Mouse (Mus musculus) embryonic facial prominence, embryonic 14.5 days (tissue): ENCODE results near the gene Agap1. TPM values are rescaled to one million over a fixed set of nuclear protein-coding genes. Genes with fewer than 3 reads are reported as not detected.
A peak's percentile ranks its signal among the peaks of the same experiment; 100 is the strongest.

Experiments used
- ATAC-seq: fragments of 200-750 bp; cut with Nextera tagmentation; 2 replicates; pipeline ENCODE4 v1.8.0; 2017; ENCODE audit warnings: low read depth, moderate number of reproducible peaks, moderate TSS enrichment
- DNase-seq: peaks from one replicate; pipeline ENCODE4 v3.0.0-alpha.2; 2015; ENCODE audit warnings: low spot score
- H3K27ac ChIP-seq: fragments of 300-500 bp; sonication (generic); replicated peaks from 2 replicates; pipeline ENCODE4 v1.5.1; 2014; ENCODE audit warnings: low read depth, mild to moderate bottlenecking, low read length, moderate library complexity
- H3K27me3 ChIP-seq: fragments of 300-500 bp; sonication (generic); replicated peaks from 2 replicates; pipeline ENCODE4 v1.6.1; 2014; ENCODE audit warnings: low read length; ENCODE audit not compliant: control insufficient read depth, insufficient read depth
- H3K36me3 ChIP-seq: fragments of 300-500 bp; sonication (generic); 2 replicates; pipeline ENCODE4 v1.6.1; 2014; ENCODE audit warnings: low read length, mixed read lengths; ENCODE audit not compliant: control insufficient read depth, insufficient read depth
- H3K4me1 ChIP-seq: fragments of 300-500 bp; sonication (generic); 2 replicates; pipeline ENCODE4 v1.6.1; 2014; ENCODE audit warnings: antibody characterized with exemption, low read length; ENCODE audit not compliant: control insufficient read depth, insufficient read depth
- H3K4me2 ChIP-seq: fragments of 300-500 bp; sonication (generic); 2 replicates; pipeline ENCODE4 v1.6.1; 2014; ENCODE audit warnings: low read depth, mild to moderate bottlenecking, low read length, moderate library complexity, mixed read lengths
- H3K4me3 ChIP-seq: fragments of 300-500 bp; sonication (generic); 2 replicates; pipeline ENCODE4 v1.5.1; 2014; ENCODE audit warnings: low read depth, mild to moderate bottlenecking, low read length
- H3K9ac ChIP-seq: fragments of 300-500 bp; sonication (generic); 2 replicates; pipeline ENCODE4 v1.6.1; 2014; ENCODE audit warnings: low read depth, mild to moderate bottlenecking, low read length, moderate library complexity, mixed read lengths
- H3K9me3 ChIP-seq: fragments of 300-500 bp; sonication (generic); 2 replicates; pipeline ENCODE4 v1.6.1; 2016; ENCODE audit warnings: low read length; ENCODE audit not compliant: control insufficient read depth
- WGBS: fragments of 180-500 bp; shearing (Covaris S2); extraction: QIAGEN DNeasy Blood & Tissue Kit; methylation state at CpG from one replicate; pipeline ENCODE4 v1.1.7; 2014; 5-methylcytosine and 5-hydroxymethylcytosine counted together
- polyA plus RNA-seq: library from polyadenylated mRNA; unstranded; fragments of >200 nt; fragmentation: Nextera tagmentation; extraction: Ambion mirVana; gene quantifications from 2 replicates; pipeline ENCODE4 v1.2.1, GENCODE M21; 2014

Gene Agap1
- polyA plus RNA-seq, 1 experiment from 2014 or later, result 19.9 TPM

DNA sequence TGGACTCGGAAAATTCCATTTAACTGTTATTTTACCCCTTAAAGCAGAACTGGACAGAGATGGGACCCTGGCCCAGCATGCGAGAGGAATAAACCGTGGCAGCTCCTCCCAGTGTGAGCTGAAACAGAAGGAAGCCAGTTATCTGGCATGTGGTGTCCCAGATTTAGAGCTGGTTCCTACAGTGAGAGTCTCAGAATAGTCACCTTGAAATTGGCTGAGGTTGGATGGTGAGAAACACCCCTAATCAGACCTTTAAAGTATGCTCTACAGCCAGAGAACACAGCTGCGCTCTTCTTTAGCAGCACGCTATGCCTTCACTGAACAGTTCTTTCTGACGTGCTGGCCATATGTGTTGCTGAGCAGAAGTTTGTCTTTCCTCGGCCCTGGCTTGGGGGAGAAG is 168.2 kb downstream of the Agap1 start:
- H3K36me3 ChIP-seq, result 0 out of 2 replicates have a peak, but pooled peaks cover 3% of the 10 kb centered on the region
- peaks cover 10% of the 10 kb centered on the region for H3K4me1 ChIP-seq
- H3K9me3 ChIP-seq, result no peaks in the 10 kb centered on the region
- ATAC-seq (no peak), DNase-seq (no peak)
- H3K4me2 ChIP-seq, result no peak overlapping the region
- H3K27ac ChIP-seq, result no peak overlapping the region
- no peak overlapping the region for H3K9ac ChIP-seq
- no peaks in the 10 kb centered on the region for H3K27me3 ChIP-seq
- no peak overlapping the region for H3K4me3 ChIP-seq
- WGBS, result 76% methylated on average over 7 of the region's 7 CpGs

DNA sequence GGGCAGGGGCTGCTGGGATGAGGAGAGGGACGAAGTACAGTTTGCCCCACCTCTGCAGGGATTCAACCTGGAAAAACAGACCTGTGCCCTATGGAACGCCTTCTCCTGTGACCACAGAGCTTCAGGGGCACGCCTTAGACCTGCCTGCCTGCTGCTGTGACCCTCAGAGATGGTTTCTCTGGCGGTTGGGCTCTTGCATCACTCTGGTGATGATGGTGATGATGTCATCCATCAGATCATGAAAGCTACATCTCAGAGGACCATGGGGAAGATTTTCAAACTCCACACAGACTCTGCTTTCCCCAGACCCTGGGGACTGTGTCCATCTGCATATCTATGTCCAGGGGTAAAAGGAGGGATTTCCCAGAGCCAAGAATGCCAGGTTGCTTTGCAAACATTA is 170.7 kb downstream of the Agap1 start:
- 84% methylated on average over 4 of the region's 4 CpGs for WGBS
- Histone ChIP-seq H3K9me3 (no peaks in the 10 kb centered on the region), H3K9ac (no peak overlapping the region), H3K4me3 (no peak overlapping the region), H3K4me1 (peaks cover 10% of the 10 kb centered on the region), H3K4me2 (no peak overlapping the region), H3K27me3 (no peaks in the 10 kb centered on the region), H3K36me3 (0 out of 2 replicates have a peak, but pooled peaks cover 6% of the 10 kb centered on the region), H3K27ac (no peak overlapping the region)
- ATAC-seq (no peak), DNase-seq (no peak)

- no peak overlapping the region for H3K9ac ChIP-seq
- peaks cover 7% of the 10 kb centered on the region for H3K4me1 ChIP-seq
- H3K27me3 ChIP-seq, result no peaks in the 10 kb centered on the region
- ATAC-seq, result no peak
- no peak for DNase-seq
- H3K4me3 ChIP-seq, result no peak overlapping the region
- H3K4me2 ChIP-seq, result no peak overlapping the region
- WGBS, result 93% methylated on average over 7 of the region's 7 CpGs
- H3K9me3 ChIP-seq, result no peaks in the 10 kb centered on the region
- 0 out of 2 replicates have a peak, but pooled peaks cover 6% of the 10 kb centered on the region for H3K36me3 ChIP-seq
- H3K27ac ChIP-seq, result no peak overlapping the region
Observed at GRCm38 (mm10) chr1:89625967-89626366, 171.4 kb downstream of the Agap1 start.

DNA sequence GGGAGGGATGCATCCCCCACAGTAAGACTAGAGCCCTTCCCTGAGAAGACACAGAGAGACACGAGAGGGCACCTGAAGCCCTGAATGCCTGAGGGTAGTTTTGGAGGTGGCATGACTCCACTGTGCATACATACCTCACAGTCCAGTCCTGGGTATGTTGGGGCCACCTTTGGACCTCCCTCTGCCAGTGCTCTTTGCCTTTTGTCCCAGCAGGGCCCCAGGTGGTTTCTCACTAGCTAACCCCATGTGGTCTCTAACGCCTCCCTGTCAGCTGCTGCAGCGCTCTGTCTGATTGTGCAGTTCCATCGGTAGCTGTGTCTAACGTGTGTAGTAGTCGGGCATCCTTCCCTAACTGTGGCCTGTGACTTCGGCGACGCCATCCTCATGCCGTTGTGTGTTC is 172.3 kb downstream of the Agap1 start:
- peaks cover 3% of the 10 kb centered on the region for H3K4me1 ChIP-seq
- no peak overlapping the region for H3K4me3 ChIP-seq
- no peak overlapping the region for H3K9ac ChIP-seq
- H3K4me2 ChIP-seq, result no peak overlapping the region
- no peak overlapping the region for H3K27ac ChIP-seq
- H3K36me3 ChIP-seq, result 0 out of 2 replicates have a peak, but pooled peaks cover 6% of the 10 kb centered on the region
- 69% methylated on average over 10 of the region's 10 CpGs for WGBS
- no peak for ATAC-seq
- DNase-seq, result no peak
- no peaks in the 10 kb centered on the region for H3K27me3 ChIP-seq
- H3K9me3 ChIP-seq, result no peaks in the 10 kb centered on the region

DNA sequence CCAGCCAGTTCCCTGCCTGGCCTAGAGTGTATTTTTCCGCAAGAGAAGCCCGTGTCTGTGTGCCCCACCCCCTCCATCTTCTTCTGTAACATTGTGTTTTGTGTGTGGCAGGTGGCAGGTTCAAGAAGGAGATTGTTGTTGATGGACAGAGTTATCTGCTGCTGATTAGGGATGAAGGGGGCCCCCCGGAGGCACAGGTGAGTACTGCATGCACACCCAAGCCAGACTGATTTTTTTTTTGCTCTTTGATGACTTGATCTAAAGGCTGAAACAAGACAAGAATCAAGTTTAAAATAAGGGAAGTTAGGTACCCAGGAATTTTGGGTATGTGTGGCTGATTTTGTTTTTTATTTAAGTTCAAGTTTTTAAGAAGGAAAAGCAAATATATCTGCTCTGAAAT is 173.0 kb downstream of the Agap1 start:
- no peaks in the 10 kb centered on the region for H3K27me3 ChIP-seq
- no peak overlapping the region for H3K4me3 ChIP-seq
- no peak overlapping the region for H3K9ac ChIP-seq
- WGBS, result 62% methylated on average over 3 of the region's 3 CpGs
- H3K9me3 ChIP-seq, result no peaks in the 10 kb centered on the region
- 0 out of 2 replicates have a peak, but pooled peaks cover 6% of the 10 kb centered on the region for H3K36me3 ChIP-seq
- no peaks in the 10 kb centered on the region for H3K4me1 ChIP-seq
- DNase-seq (no peak), ATAC-seq (no peak)
- H3K4me2 ChIP-seq, result no peak overlapping the region
- no peak overlapping the region for H3K27ac ChIP-seq

- peaks cover 20% of the 10 kb centered on the region; the same call in 1 of the 2 replicates for H3K36me3 ChIP-seq
- DNase-seq (no peak), ATAC-seq (no peak)
- H3K27ac ChIP-seq, result 0 out of 2 replicates have a peak overlapping the region, but pooled peaks have one; percentile 28
- no peak overlapping the region for H3K4me2 ChIP-seq
- no peak overlapping the region for H3K9ac ChIP-seq
- no peaks in the 10 kb centered on the region for H3K4me1 ChIP-seq
- no peak overlapping the region for H3K4me3 ChIP-seq
- 78% methylated on average over 4 of the region's 4 CpGs for WGBS
- no peaks in the 10 kb centered on the region for H3K27me3 ChIP-seq
- no peaks in the 10 kb centered on the region for H3K9me3 ChIP-seq
Observed at GRCm38 (mm10) chr1:89630836-89631235, 176.2 kb downstream of the Agap1 start.

DNA sequence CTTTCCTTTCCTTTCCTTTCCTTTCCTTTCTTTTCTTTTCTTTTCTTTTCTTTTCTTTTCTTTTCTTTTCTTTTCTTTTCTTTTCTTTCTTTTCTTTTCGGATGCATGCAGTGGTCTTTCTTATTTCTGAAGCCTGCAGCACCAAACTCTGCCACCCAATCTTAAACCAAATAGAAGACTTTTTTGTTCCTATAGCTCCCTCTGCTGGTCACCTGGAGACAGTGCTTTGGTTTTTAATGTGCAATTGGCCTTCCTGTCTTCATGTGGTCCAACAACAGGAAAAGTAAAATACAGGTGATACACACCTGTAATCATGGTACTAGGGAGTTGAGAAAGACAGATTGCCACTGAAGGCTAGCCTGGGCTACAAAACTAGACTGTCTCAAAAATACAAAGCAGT is 177.1 kb downstream of the Agap1 start:
- Histone ChIP-seq H3K9me3 (no peaks in the 10 kb centered on the region), H3K27ac (no peak overlapping the region), H3K4me2 (no peak overlapping the region), H3K27me3 (no peaks in the 10 kb centered on the region), H3K9ac (no peak overlapping the region), H3K4me3 (no peak overlapping the region), H3K36me3 (peaks cover 22% of the 10 kb centered on the region; the same call in 1 of the 2 replicates), H3K4me1 (no peaks in the 10 kb centered on the region)
- DNase-seq, result peak; percentile 72
- no peak for ATAC-seq
- WGBS, result 16% methylated on average over 1 of the region's 1 CpGs

GRCm38 (mm10) chr1:89634055-89634454 is 179.4 kb downstream of the Agap1 start:
- Histone ChIP-seq H3K4me2 (no peak overlapping the region), H3K27ac (no peak overlapping the region), H3K4me1 (no peaks in the 10 kb centered on the region), H3K4me3 (no peak overlapping the region), H3K9ac (no peak overlapping the region), H3K27me3 (no peaks in the 10 kb centered on the region), H3K36me3 (peaks cover 31% of the 10 kb centered on the region), H3K9me3 (no peaks in the 10 kb centered on the region)
- DNase-seq, result no peak
- 73% methylated on average over 14 of the region's 14 CpGs for WGBS
- no peak for ATAC-seq

DNA sequence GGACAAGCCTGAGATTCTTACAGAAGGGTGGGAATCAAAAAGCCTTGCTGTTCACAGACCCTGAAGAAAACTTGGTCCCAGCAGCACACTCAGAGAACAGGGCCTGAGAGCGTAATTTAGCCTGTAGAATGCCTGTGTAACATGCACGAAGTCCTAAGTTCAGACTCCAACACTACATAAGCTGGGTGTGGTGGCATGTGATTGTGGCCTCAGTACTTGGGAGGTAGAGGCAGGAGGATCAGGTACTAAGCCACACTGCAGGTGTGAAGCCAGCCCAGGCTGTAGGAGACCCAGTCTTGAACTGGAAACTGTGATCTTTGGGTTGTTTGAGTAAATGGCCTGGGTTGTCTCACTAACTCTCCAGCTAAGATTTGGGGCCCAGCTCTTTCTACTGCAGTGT is 180.5 kb downstream of the Agap1 start:
- ATAC-seq, result no peak
- no peak for DNase-seq
- H3K27ac ChIP-seq, result no peak overlapping the region
- H3K9me3 ChIP-seq, result no peaks in the 10 kb centered on the region
- no peaks in the 10 kb centered on the region for H3K27me3 ChIP-seq
- no peak overlapping the region for H3K4me2 ChIP-seq
- no peak overlapping the region for H3K9ac ChIP-seq
- 88% methylated on average over 2 of the region's 2 CpGs for WGBS
- peaks cover 38% of the 10 kb centered on the region for H3K36me3 ChIP-seq
- no peaks in the 10 kb centered on the region for H3K4me1 ChIP-seq
- no peak overlapping the region for H3K4me3 ChIP-seq
